Mouse (Mus musculus) CH12.LX (cell line): ENCODE results near the gene Fam107a. TPM values are rescaled to one million over a fixed set of nuclear protein-coding genes. Genes with fewer than 3 reads are reported as not detected.

ENCODE experiments used
- DNase-seq: peaks from one replicate; pipeline ENCODE4 v3.0.0-alpha.2; 2013; ENCODE audit errors: extremely low read depth
- H3K27ac ChIP-seq: 2 replicates; pipeline ENCODE4 v1.5.1; 2012; ENCODE audit warnings: low read depth, mild to moderate bottlenecking, control low read depth, moderate library complexity; ENCODE audit not compliant: insufficient read depth
- H3K27me3 ChIP-seq: replicated peaks from 2 replicates; pipeline ENCODE3; 2012; ENCODE audit warnings: inconsistent platforms
- H3K36me3 ChIP-seq, 2 experiments: replicated peaks in 1 of 2; 2 replicates each; pipeline versions ENCODE3 to v1.6.1; 2012; ENCODE audit warnings: inconsistent platforms in 1 of 2, low read length in 1 of 2, mild to moderate bottlenecking in 1 of 2, mixed read lengths in 1 of 2, moderate library complexity in 1 of 2; ENCODE audit not compliant: control insufficient read depth in 1 of 2, insufficient read depth in 1 of 2
- H3K4me1 ChIP-seq, 2 experiments: 2 replicates each; pipeline ENCODE4 v1.6.1; 2012; ENCODE audit warnings: inconsistent platforms in 1 of 2, moderate library complexity in 1 of 2; ENCODE audit not compliant: insufficient read depth in 2 of 2, control insufficient read depth in 1 of 2
- H3K4me2 ChIP-seq: 2 replicates; pipeline ENCODE4 v1.6.1; 2012; ENCODE audit warnings: low read depth, mild to moderate bottlenecking, control low read depth; ENCODE audit not compliant: poor library complexity, insufficient read depth, severe bottlenecking
- H3K4me3 ChIP-seq, 3 experiments: fragments of 150-350 bp in 1 of 3; sonication (generic) in 1 of 3; replicated peaks in 1 of 3; 2 replicates each; pipeline versions ENCODE3 to v1.5.1; 2011 to 2012; ENCODE audit warnings: low read depth in 2 of 3, low read length in 2 of 3, mild to moderate bottlenecking in 2 of 3, moderate library complexity in 2 of 3, control low read depth in 1 of 3, improper control_type of control experiment in 1 of 3, inconsistent platforms in 1 of 3, mixed read lengths in 1 of 3; ENCODE audit not compliant: poor library complexity in 1 of 3
- H3K79me2 ChIP-seq: replicated peaks from 2 replicates; pipeline ENCODE4 v1.6.1; 2012; ENCODE audit warnings: mild to moderate bottlenecking, moderate library complexity; ENCODE audit not compliant: control insufficient read depth, poor library complexity, insufficient read depth, severe bottlenecking; ENCODE audit errors: extremely low read depth
- H3K9ac ChIP-seq: 2 replicates; pipeline ENCODE4 v1.6.1; 2012; ENCODE audit warnings: low read depth, mild to moderate bottlenecking, control low read depth, moderate library complexity; ENCODE audit not compliant: insufficient read depth
- H3K9me3 ChIP-seq: replicated peaks from 2 replicates; pipeline ENCODE3; 2012; ENCODE audit warnings: low read length, inconsistent platforms, mixed read lengths
- CHD2 ChIP-seq: IDR thresholded peaks from 2 replicates; pipeline ENCODE4 v1.6.1; 2011; ENCODE audit warnings: low read length, improper control_type of control experiment
- CTCF ChIP-seq, 2 experiments: IDR thresholded peaks in 1 of 2; conservative IDR thresholded peaks in 1 of 2; 2 replicates each; pipeline ENCODE4 v1.5.1; 2011 to 2012; ENCODE audit warnings: low read depth in 2 of 2, low read length in 2 of 2, improper control_type of control experiment in 1 of 2, inconsistent platforms in 1 of 2, mild to moderate bottlenecking in 1 of 2, moderate library complexity in 1 of 2
- E2F4 ChIP-seq: IDR thresholded peaks from 2 replicates; pipeline ENCODE4 v1.6.1; 2011; ENCODE audit warnings: low read depth, low read length, improper control_type of control experiment; ENCODE audit not compliant: insufficient replicate concordance
- ELF1 ChIP-seq: IDR thresholded peaks from 2 replicates; pipeline ENCODE4 v1.6.1; 2014; ENCODE audit warnings: low read depth, mild to moderate bottlenecking, inconsistent platforms, low read length, improper control_type of control experiment
- EP300 ChIP-seq: IDR thresholded peaks from 2 replicates; pipeline ENCODE4 v1.6.1; 2011; ENCODE audit warnings: low read length, improper control_type of control experiment
- IRF4 ChIP-seq: IDR thresholded peaks from 2 replicates; pipeline ENCODE4 v1.6.1; 2014; ENCODE audit warnings: low read depth, mild to moderate bottlenecking, inconsistent platforms, low read length, improper control_type of control experiment
- JUN ChIP-seq: IDR thresholded peaks from 2 replicates; pipeline ENCODE4 v1.6.1; 2011; ENCODE audit warnings: low read depth, mild to moderate bottlenecking, low read length, improper control_type of control experiment, moderate library complexity; ENCODE audit not compliant: insufficient read depth
- JUND ChIP-seq: conservative IDR thresholded peaks from 2 replicates; pipeline ENCODE4 v1.6.1; 2011; ENCODE audit warnings: low read depth, low read length, improper control_type of control experiment
- KAT2A ChIP-seq: IDR thresholded peaks from 2 replicates; pipeline ENCODE4 v1.6.1; 2012; ENCODE audit warnings: low read length, improper control_type of control experiment, inconsistent platforms; ENCODE audit not compliant: insufficient replicate concordance
- MAX ChIP-seq: IDR thresholded peaks from 2 replicates; pipeline ENCODE4 v1.6.1; 2011; ENCODE audit warnings: low read length, improper control_type of control experiment
- MAZ ChIP-seq: IDR thresholded peaks from 2 replicates; pipeline ENCODE4 v1.6.1; 2012; ENCODE audit warnings: low read depth, mild to moderate bottlenecking, inconsistent platforms, low read length, improper control_type of control experiment, moderate library complexity
- MEF2A ChIP-seq: IDR thresholded peaks from 2 replicates; pipeline ENCODE4 v1.6.1; 2014; ENCODE audit warnings: low read depth, mild to moderate bottlenecking, inconsistent platforms, low read length, improper control_type of control experiment, borderline replicate concordance
- MXI1 ChIP-seq: IDR thresholded peaks from 2 replicates; pipeline ENCODE4 v1.6.1; 2011; ENCODE audit warnings: mild to moderate bottlenecking, low read depth, low read length, improper control_type of control experiment
- RAD21 ChIP-seq: IDR thresholded peaks from 2 replicates; pipeline ENCODE4 v1.6.1; 2011; ENCODE audit warnings: low read depth, mild to moderate bottlenecking, low read length, improper control_type of control experiment, moderate library complexity
- SMC3 ChIP-seq: IDR thresholded peaks from 2 replicates; pipeline ENCODE4 v1.6.1; 2011; ENCODE audit warnings: low read depth, low read length, improper control_type of control experiment
- TCF12 ChIP-seq: IDR thresholded peaks from 2 replicates; pipeline ENCODE4 v1.6.1; 2014; ENCODE audit warnings: low read depth, mild to moderate bottlenecking, inconsistent platforms, low read length, improper control_type of control experiment
- USF1 ChIP-seq: IDR thresholded peaks from 2 replicates; pipeline ENCODE4 v1.6.1; 2014; ENCODE audit warnings: low read depth, mild to moderate bottlenecking, inconsistent platforms, low read length, improper control_type of control experiment
- USF2 ChIP-seq: conservative IDR thresholded peaks from 2 replicates; pipeline ENCODE4 v1.6.1; 2011; ENCODE audit warnings: low read depth, low read length, improper control_type of control experiment
- ZKSCAN1 ChIP-seq: IDR thresholded peaks from 2 replicates; pipeline ENCODE4 v1.6.1; 2012; ENCODE audit warnings: low read depth, inconsistent platforms, low read length, improper control_type of control experiment, borderline replicate concordance
- ZMIZ1 ChIP-seq: IDR thresholded peaks from 2 replicates; pipeline ENCODE4 v1.6.1; 2012; ENCODE audit warnings: low read depth, mild to moderate bottlenecking, inconsistent platforms, low read length, improper control_type of control experiment
- ZNF384 ChIP-seq: IDR thresholded peaks from 2 replicates; pipeline ENCODE4 v1.6.1; 2012; ENCODE audit warnings: low read depth, low read length, improper control_type of control experiment, inconsistent platforms
- dilution Hi-C: fragments of 300-500 bp; cut with MboI; formaldehyde crosslinking; loops from 2 replicates; pipeline ENCODE4 v1.14.3; 2020; ENCODE audit warnings: low sequenced_read_pairs; ENCODE audit not compliant: extremely low pct_unique_long_range_greater_than_20kb, extremely low pct_ligation_motif_present
- in situ Hi-C: fragments of 300-500 bp; cut with MboI; formaldehyde crosslinking; loops from 3 replicates; pipeline ENCODE4 v1.14.3; 2019; ENCODE audit warnings: low sequenced_read_pairs, low pct_ligation_motif_present, low pct_unique_long_range_greater_than_20kb, mixed read lengths
- polyA plus RNA-seq: library from polyadenylated mRNA; unstranded; fragments of >175 nt; gene quantifications from 2 replicates; pipeline ENCODE4 v1.2.1, GENCODE M21; 2012; ENCODE audit warnings: low read depth; ENCODE audit not compliant: insufficient read length
- total RNA-seq, 2 experiments: library from RNA; depleted of rRNA; stranded (reverse); fragments of 300-350 nt in 1 of 2; fragments of >200 nt in 1 of 2; gene quantifications; 2 replicates each; pipeline ENCODE4 v1.2.3; 2012 to 2014

Fam107a gene
- total and polyA plus RNA-seq, 3 experiments = not detected

DNA sequence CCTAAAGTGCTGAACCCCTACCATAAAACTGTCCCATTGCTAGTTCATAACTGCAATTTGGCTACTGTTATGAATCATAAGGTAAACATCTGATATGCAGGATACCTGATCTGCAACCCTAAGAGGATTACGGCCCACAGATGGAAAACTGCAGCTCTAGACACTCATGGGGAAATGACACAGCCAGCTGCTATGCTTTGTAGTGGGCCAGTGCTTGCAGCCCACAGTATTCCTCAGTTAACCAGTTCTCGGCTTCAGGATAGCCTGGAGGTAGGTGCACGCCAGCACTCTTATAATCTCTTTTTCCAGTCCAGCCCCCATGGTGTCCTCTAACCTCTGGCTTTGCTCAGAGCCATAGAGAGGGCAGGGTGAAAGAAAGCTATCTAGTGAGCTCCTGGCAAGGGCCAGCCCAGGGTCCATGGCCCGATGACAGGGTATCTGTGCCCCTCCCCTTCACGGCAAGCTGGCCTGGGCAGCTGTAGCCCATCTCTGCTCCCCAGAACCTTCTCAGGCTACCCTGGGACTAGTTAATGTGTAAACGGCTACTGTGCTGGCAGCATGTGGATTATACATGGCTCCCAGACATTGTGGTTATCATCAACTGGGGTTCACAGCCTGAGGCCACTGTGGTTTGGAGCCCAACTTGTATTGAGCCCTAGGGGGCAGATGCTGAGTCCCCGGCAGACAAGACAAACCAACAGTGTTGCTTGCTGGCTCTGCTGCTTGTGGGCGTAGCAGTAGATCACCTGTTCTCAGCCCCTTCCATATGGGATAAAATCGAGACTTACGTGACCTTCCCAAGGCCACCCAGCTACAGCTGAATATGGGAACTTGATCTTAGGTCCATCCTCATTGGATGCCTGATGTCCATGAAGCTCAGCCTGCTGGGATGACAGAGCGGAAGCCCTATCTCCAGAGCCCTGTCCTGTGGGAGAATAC, 14.8 kb upstream of the Fam107a start:
- dilution Hi-C loops (no loop called here), in situ Hi-C loops (loop anchor here (10.0 kb wide), 1 partner anchor 368 kb away; no protein-coding TSS in a partner anchor)
- no peaks in the 10 kb centered on the region for H3K36me3 ChIP-seq
- no peak overlapping the region for H3K4me3 ChIP-seq
- no peaks in the 10 kb centered on the region for H3K79me2 ChIP-seq
- H3K27ac ChIP-seq = no peak overlapping the region
- DNase-seq = no peak
- H3K4me1 ChIP-seq = no peaks in the 10 kb centered on the region
- TF ChIP-seq RAD21 (no peak), IRF4 (no peak), ZMIZ1 (no peak), KAT2A (no peak), EP300 (no peak), USF2 (no peak), CTCF (conservative IDR thresholded peaks at IDR 0.05 in 1 of 2, IDR thresholded peaks at IDR 0.05 in 1 of 2; ENCODE audit: low read depth in 2 of 2, low read length in 2 of 2) (no peak), ELF1 (no peak), ZNF384 (no peak), MAZ (no peak), SMC3 (no peak), JUN (no peak), E2F4 (no peak), JUND (no peak), TCF12 (no peak), MEF2A (no peak), USF1 (no peak)
- H3K27me3 ChIP-seq = no peaks in the 10 kb centered on the region
- H3K9ac ChIP-seq = no peak overlapping the region
- H3K9me3 ChIP-seq = peaks cover 2% of the 10 kb centered on the region
- no peak overlapping the region for H3K4me2 ChIP-seq

DNA sequence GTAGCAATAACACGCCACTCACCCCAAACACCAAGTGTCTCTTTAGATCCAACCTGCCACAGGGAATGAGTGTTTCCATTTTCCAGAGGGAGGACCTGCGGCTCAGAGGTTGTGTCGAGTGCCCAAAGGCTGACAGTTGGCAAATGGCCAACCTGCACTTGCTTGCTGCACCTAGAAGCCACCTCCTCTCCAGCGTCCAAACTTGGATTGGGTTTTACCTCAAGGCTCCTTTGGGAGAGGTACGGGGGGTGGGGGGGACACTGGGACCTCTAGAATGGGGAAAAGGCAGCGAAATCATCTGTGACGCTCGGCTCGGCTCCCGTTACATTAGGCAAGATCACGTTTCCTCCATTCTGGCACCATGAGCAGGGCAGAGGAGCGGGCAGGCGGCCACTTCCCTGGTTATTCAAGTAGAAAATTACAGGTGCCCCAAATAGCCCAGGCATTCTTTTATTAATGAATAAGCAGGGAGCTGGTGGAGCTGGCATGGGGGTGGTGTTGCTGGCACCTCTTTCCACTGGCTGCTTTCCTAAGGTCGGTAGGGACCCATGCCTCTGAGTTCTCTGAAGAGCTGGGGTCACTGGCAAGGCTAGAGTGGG, 13.6 kb upstream of the Fam107a start:
- no peaks in the 10 kb centered on the region for H3K4me1 ChIP-seq
- no peak overlapping the region for H3K4me2 ChIP-seq
- DNase-seq = no peak
- H3K9ac ChIP-seq = no peak overlapping the region
- TF ChIP-seq ZKSCAN1 (no peak), MAX (no peak), MXI1 (no peak), CHD2 (no peak), MAZ (no peak), E2F4 (no peak), USF2 (no peak)
- H3K27ac ChIP-seq = no peak overlapping the region
- no peak overlapping the region for H3K4me3 ChIP-seq
- in situ Hi-C loops (loop anchor here (10.0 kb wide), 1 partner anchor 367 kb away; no protein-coding TSS in a partner anchor), dilution Hi-C loops (no loop called here)
- no peaks in the 10 kb centered on the region for H3K36me3 ChIP-seq
- H3K27me3 ChIP-seq = no peaks in the 10 kb centered on the region
- no peaks in the 10 kb centered on the region for H3K79me2 ChIP-seq
- H3K9me3 ChIP-seq = no peaks in the 10 kb centered on the region
